Mouse (Mus musculus) adrenal gland, postnatal 14 days (tissue): ENCODE measurements around the gene Fam177a. TPM values are rescaled to one million over a fixed set of nuclear protein-coding genes. Genes with fewer than 3 reads are reported as not detected.
"Not testable (repeated sequence)": the region's sequence is repeated elsewhere in the genome, so short reads cannot be mapped to it uniquely, and the experiment has no call there.

Experiments
- DNase-seq: peaks from one replicate; pipeline ENCODE4 v3.0.0; 2021; ENCODE audit warnings: mixed read lengths
- long read RNA-seq, 2 experiments: library from polyadenylated mRNA; stranded (forward); transcript quantifications; one replicate each; pipeline ENCODE4 v2.0.0; 2021
- total RNA-seq: library from RNA; stranded (reverse); gene quantifications from 2 replicates; pipeline ENCODE4 v1.2.3, GENCODE M21; 2021

The Fam177a gene
- total RNA-seq: 4.8 and 14.8 TPM in 2 replicates
- long read RNA-seq, experiment 1, transcript Fam177a-201 (5 exons, 3,922 nt): major isoform, 12 of 19 reads
- long read RNA-seq, experiment 1, partial matches to known transcripts: 3 of 19 reads
- long read RNA-seq, experiment 1, other reads (novel, unspliced or antisense): 4 of 19 reads
- long read RNA-seq, experiment 2, transcript Fam177a-201 (5 exons, 3,922 nt): major isoform, 9 of 14 reads
- long read RNA-seq, experiment 2, partial matches to known transcripts: 1 of 14 reads
- long read RNA-seq, experiment 2, other reads (novel, unspliced or antisense): 4 of 14 reads

DNA sequence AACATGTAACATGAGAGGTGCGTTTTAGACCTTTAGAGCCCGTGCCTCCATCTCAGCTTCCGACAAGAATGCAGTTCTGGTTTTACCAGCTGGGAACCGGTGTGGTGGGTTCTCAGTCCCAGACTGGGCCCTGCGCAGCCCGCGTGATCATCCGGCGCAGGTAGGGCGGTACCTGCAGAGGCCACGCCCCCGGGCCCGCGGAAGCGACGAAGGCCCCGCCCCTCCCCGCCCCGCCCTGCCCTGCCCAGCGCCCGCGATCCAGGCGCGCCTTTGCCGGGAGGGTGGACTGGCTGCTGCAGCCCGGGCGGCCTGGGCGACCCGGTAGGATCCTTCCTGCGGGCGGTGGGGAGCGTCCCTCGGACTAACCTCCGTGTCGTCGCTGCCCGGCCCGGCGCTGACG, at the start of gene Fam177a:
Gene Fam177a, plus strand, starts transcription at position 228 of the 400 bp plus-strand sequence.
- not testable (repeated sequence) for DNase-seq

DNA sequence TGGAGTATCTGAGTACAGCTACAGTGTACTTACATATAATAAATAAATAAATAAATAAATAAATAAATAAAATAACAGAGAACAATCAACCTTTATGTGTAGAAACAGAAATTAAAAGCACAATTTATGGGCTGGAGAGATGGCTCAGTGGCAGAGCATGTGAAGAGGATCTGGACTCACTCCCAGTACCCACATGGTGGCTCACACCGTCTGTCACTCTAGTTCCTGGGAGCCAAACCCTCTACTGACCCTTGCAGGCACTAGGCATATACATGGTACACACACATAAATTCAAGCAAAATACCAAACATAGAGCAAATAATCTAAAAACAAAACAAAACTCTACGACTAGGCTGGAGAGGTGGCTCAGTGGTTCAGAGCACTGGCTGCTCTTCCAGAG, 49.0 kb upstream of the Fam177a start:
- DNase-seq: no peak

GRCm38 (mm10) chr12:55078706-55079105, 45.6 kb upstream of the Fam177a start:
- not testable (repeated sequence) for DNase-seq

- DNase-seq: peak; percentile 97
These were observed 44.3 kb upstream of the Fam177a start, which contains the start of the genes 2700097O09Rik and Srp54a for GRCm38 (mm10) chr12:55079726-55080600. TSS of gene 2700097O09Rik (minus strand) at chr12:55080110. TSS of gene Srp54a (plus strand) at chr12:55080262.

DNA sequence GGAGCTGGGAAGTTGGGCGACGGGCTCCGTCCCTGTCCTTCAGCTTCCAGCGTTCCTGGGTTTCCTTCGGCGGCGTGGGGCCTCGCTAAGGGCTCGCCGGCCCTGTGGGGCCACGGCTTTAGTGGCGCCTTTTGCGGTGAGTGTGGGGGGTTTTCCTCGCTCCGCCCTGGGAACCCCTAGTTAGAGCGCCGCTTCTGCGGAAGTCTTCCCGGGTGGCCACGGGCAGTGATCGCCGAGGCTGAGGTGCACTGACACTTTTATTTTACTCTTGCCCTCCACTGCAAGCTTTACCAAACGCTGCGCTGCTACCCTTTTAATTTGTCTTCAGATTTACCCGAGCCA, 43.7 kb upstream of the Fam177a start:
- not testable (repeated sequence) for DNase-seq

DNA sequence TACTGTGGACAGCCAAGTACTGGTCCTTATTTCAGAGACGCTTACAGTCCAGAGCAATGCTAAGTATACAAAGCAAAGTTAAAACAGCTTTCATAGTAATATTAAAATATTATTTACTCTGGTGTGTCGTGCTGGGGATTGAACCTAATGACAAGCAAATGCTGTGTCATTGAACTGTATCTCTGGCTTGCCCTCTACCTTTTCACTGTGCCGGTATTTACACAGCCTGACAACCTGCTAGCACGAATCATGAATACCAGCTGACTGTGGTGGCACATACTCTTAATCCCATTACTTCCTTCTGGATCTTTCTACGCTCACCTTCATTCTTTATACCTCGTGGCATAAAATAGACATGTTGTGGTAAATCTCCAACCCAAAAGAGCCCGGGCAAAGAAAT, 32.1 kb upstream of the Fam177a start:
- not testable (repeated sequence) for DNase-seq

DNA sequence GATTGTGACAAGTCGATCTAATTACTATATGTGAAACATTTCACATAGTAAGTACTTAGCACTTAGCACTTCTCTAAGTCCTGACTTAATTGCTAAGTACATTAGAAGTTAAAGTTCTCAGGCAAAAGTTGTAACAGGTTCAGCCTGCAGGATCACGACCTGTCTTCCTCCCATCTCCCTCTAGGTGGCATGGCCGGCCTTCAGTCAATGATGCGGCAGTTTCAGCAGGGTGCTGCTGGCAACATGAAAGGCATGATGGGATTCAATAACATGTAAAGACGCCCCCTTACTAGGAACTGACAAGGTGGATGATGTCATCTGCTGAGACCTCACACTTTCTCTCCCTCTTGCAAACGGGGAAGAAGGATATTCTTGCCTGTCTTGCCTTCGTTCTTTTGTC, 11.7 kb upstream of the Fam177a start:
- DNase-seq: not testable (repeated sequence)

DNA sequence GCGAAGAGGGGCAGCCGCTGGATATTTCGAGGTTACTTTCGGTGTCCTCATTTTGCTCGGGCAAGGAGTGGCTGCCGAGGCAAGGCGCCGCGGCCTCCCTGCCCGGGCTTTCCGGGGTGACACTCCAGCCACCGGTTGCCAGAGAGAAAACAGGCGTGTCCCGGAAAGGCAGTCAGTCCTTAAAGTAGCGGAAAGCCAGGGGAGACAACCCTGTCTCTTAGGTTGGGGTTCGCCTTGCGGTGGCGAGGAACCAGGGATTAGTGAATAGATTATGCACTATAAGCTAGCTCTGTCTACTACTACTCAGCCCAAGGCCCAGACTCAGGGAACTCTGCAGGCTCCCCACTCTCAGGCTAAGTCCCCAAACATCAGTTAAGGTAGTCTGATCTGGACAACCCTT, 462 bp downstream of the Fam177a start:
- DNase-seq: not testable (repeated sequence)

DNA sequence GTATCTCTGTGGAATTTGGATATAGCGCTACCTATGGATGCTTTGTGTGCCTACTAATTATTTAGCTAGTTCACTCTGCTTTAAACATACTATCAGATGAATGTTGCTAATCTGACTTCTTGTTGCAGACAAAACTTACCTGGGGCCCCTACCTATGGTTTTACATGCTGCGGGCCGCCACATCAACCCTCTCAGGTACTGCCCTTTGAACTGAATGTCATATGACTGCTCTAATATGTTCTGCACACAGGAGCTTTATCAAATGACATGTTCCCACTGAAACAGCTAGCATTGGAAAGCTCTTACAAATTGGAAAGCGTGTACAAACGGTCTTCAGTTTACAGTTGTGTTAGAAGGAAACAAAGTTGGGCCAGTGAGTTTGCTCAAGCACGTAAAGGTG, 11.3 kb downstream of the Fam177a start:
- not testable (repeated sequence) for DNase-seq

- not testable (repeated sequence) for DNase-seq
These were observed 13.6 kb downstream of the Fam177a start for GRCm38 (mm10) chr12:55137859-55138258.

DNA sequence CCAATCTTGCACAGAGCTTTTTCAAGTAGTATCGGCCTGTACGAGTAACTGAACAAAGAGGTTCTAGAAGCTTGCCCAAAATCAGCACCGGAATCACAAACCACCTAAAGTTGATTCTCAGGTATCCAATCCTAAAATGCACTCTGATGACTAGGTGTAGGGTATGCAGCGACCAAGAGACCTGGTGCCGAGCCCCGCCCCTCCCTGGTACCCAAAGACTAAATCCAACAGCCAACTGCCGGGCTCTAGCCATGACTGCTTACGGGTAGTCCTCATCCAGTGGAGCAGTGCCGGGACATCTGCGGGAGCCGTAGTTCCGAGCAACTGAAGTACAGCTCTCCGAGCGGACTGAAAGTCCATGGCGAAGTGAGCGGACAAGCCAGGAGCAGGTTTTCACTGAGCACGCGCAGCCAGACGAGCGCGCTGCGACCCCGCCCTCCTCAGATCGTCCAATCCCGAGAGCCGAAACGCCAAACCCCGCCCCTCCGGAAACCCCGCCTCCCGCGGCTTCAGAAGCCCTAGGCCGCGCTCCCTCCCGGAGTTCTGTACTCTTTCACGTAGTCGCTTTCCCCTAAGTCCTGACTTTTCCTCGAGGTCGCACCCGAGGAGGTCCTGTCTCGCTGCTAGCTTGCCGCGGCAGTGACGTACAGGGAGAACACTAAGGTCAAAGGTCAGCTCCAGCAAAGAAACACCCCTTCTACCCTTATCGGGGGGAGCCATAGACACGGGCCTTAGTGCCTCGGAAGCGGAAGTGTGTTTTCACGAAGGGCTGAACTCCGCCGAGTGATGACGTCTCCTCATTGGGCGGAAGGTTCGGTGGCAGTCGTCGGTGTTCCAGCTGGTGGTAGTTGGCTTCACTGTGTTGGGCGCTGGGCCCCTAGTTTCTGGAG, 30.5 kb downstream of the Fam177a start, which contains the start of gene Srp54b:
Gene Srp54b, plus strand, starts transcription at position 546 of the 890 bp plus-strand sequence.
- not testable (repeated sequence) for DNase-seq

DNA sequence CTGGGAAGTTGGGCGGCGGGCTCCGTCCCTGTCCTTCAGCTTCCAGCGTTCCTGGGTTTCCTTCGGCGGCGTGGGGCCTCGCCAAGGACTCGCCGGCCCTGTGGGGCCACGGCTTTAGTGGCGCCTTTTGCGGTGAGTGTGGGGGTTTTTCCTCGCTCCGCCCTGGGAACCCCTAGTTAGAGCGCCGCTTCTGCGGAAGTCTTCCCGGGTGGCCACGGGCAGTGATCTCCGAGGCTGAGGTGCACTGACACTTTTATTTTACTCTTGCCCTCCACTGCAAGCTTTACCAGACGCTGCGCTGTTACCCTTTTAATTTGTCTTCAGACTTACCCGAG, 31.1 kb downstream of the Fam177a start:
- not testable (repeated sequence) for DNase-seq

DNA sequence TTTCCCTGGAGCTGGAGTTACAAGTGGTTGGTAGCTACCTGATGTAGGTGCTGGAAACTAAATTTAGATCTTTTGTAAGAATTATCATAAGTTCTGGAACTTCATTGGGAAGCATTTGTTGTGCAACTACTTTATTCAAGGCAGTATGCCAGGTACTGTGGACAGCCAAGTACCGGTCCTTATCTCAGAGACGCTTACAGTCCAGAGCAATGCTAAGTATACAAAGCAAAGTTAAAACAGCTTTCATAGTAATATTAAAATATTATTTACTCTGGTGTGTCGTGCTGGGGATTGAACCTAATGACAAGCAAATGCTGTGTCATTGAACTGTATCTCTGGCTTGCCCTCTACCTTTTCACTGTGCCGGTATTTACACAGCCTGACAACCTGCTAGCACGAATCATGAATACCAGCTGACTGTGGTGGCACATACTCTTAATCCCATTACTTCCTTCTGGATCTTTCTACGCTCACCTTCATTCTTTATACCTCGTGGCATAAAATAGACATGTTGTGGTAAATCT, 42.8 kb downstream of the Fam177a start:
- not testable (repeated sequence) for DNase-seq

DNA sequence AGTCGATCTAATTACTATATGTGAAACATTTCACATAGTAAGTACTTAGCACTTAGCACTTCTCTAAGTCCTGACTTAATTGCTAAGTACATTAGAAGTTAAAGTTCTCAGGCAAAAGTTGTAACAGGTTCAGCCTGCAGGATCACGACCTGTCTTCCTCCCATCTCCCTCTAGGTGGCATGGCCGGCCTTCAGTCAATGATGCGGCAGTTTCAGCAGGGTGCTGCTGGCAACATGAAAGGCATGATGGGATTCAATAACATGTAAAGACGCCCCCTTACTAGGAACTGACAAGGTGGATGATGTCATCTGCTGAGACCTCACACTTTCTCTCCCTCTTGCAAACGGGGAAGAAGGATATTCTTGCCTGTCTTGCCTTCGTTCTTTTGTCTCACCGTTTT, 63.4 kb downstream of the Fam177a start:
- DNase-seq: not testable (repeated sequence)

GRCm38 (mm10) chr12:55189127-55189526, 64.9 kb downstream of the Fam177a start:
- DNase-seq: not testable (repeated sequence)

Other genes starting within 250 kb of the Fam177a start
- gene Gm20403, start 137.9 kb upstream of the Fam177a start, total RNA-seq: not detected in 2 replicates
- gene Baz1a, start 110.1 kb upstream of the Fam177a start, total RNA-seq: 26.6 and 32.4 TPM in 2 replicates
- gene 2700097O09Rik, start 44.4 kb upstream of the Fam177a start, total RNA-seq: 11.5 and 12.8 TPM in 2 replicates
- 145 and 146 TPM in 2 replicates for gene Srp54a, start 44.2 kb upstream of the Fam177a start, total RNA-seq
- gene Srp54b, start 30.6 kb downstream of the Fam177a start, total RNA-seq: 93.1 and 103 TPM in 2 replicates
- 8.0 TPM in 1 of 2 replicates, not detected in the other for gene 1700047I17Rik2, start 75.1 kb downstream of the Fam177a start, total RNA-seq
- 46.9 and 55.8 TPM in 2 replicates for gene Srp54c, start 105.7 kb downstream of the Fam177a start, total RNA-seq
- gene 1110008L16Rik, start 175.1 kb downstream of the Fam177a start, total RNA-seq: 17.0 and 17.6 TPM in 2 replicates
- 10.1 and 13.1 TPM in 2 replicates for gene Ppp2r3c, start 178.5 kb downstream of the Fam177a start, total RNA-seq